Mouse (Mus musculus) forebrain, embryonic 13.5 days (tissue): ENCODE results near the gene Gm3618. TPM values are rescaled to one million over a fixed set of nuclear protein-coding genes. Genes with fewer than 3 reads are reported as not detected.
A peak's percentile ranks its signal among the peaks of the same experiment; 100 is the strongest.
"Not testable (repeated sequence)": the region's sequence is repeated elsewhere in the genome, so short reads cannot be mapped to it uniquely, and the experiment has no call there.

ENCODE experiments used
- ATAC-seq: fragments of 200-750 bp; cut with Nextera tagmentation; 2 replicates; pipeline ENCODE4 v1.8.0; 2017
- H3K27ac ChIP-seq: fragments of 300-500 bp; sonication (generic); 2 replicates; pipeline ENCODE4 v1.5.1; 2015; ENCODE audit warnings: inconsistent platforms, mild to moderate bottlenecking, moderate library complexity
- H3K27me3 ChIP-seq: fragments of 300-500 bp; sonication (generic); 2 replicates; pipeline ENCODE4 v1.6.1; 2015; ENCODE audit warnings: mild to moderate bottlenecking, inconsistent platforms
- H3K36me3 ChIP-seq: fragments of 300-500 bp; sonication (generic); 2 replicates; pipeline ENCODE4 v1.6.1; 2015; ENCODE audit warnings: mild to moderate bottlenecking, inconsistent platforms; ENCODE audit not compliant: poor library complexity, severe bottlenecking
- H3K4me1 ChIP-seq: fragments of 300-500 bp; sonication (generic); 2 replicates; pipeline ENCODE4 v1.6.1; 2015; ENCODE audit warnings: inconsistent platforms
- H3K4me2 ChIP-seq: fragments of 300-500 bp; sonication (generic); 2 replicates; pipeline ENCODE4 v1.6.1; 2015; ENCODE audit warnings: inconsistent platforms, mild to moderate bottlenecking, moderate library complexity
- H3K4me3 ChIP-seq: fragments of 300-500 bp; sonication (generic); 2 replicates; pipeline ENCODE4 v1.5.1; 2015; ENCODE audit warnings: mild to moderate bottlenecking, inconsistent platforms
- H3K9ac ChIP-seq: fragments of 300-500 bp; sonication (generic); 2 replicates; pipeline ENCODE4 v1.6.1; 2015; ENCODE audit warnings: mild to moderate bottlenecking, inconsistent platforms
- H3K9me3 ChIP-seq: fragments of 300-500 bp; sonication (generic); replicated peaks from 2 replicates; pipeline ENCODE4 v1.6.1; 2016; ENCODE audit warnings: inconsistent platforms
- WGBS: fragments of 180-500 bp; shearing (Covaris S2); methylation state at CpG from one replicate; pipeline ENCODE4 v1.1.7; 2015; 5-methylcytosine and 5-hydroxymethylcytosine counted together
- polyA plus RNA-seq: library from polyadenylated mRNA; unstranded; fragments of >200 nt; fragmentation: Nextera tagmentation; extraction: Ambion mirVana; gene quantifications from 2 replicates; pipeline ENCODE4 v1.2.1, GENCODE M21; 2015

Gm3618 gene
- not detected in 2 replicates for polyA plus RNA-seq

- not testable (repeated sequence) for H3K36me3 ChIP-seq, H3K4me2 ChIP-seq, H3K27me3 ChIP-seq, ATAC-seq, H3K27ac ChIP-seq, H3K4me1 ChIP-seq, H3K9me3 ChIP-seq, H3K9ac ChIP-seq, H3K4me3 ChIP-seq
- WGBS, result no CpG with 5 or more reads among the region's 10 CpGs
Measured at GRCm38 (mm10) chr14:6343578-6343977, at the start of gene Gm3618. Gene Gm3618 (minus strand): TSS chr14:6343678.

- not testable (repeated sequence) for H3K9me3 ChIP-seq, H3K36me3 ChIP-seq, H3K27me3 ChIP-seq, H3K4me2 ChIP-seq, H3K4me1 ChIP-seq, H3K4me3 ChIP-seq, H3K27ac ChIP-seq, ATAC-seq, H3K9ac ChIP-seq
- WGBS, result 68% methylated on average over 2 of the region's 4 CpGs
Measured at GRCm38 (mm10) chr14:6390219-6390618, 46.7 kb upstream of the Gm3618 start, which contains the start of gene Gm16440. Gene Gm16440 (minus strand): TSS chr14:6390319.

- ATAC-seq, H3K36me3 ChIP-seq, H3K27me3 ChIP-seq, H3K9me3 ChIP-seq, H3K27ac ChIP-seq, H3K4me3 ChIP-seq, H3K9ac ChIP-seq, H3K4me2 ChIP-seq, H3K4me1 ChIP-seq: not testable (repeated sequence)
- 92% methylated on average over 2 of the region's 2 CpGs for WGBS
Measured at GRCm38 (mm10) chr14:6304743-6305142, 38.7 kb downstream of the Gm3618 start, which contains the start of gene Gm21103. Gene Gm21103 (minus strand): TSS chr14:6304843.

- not testable (repeated sequence) for H3K27ac ChIP-seq, H3K36me3 ChIP-seq, H3K27me3 ChIP-seq, H3K9me3 ChIP-seq, ATAC-seq, H3K4me1 ChIP-seq
- Histone ChIP-seq H3K4me2 (peak within 1 kb of the TSS; percentile 69), H3K4me3 (peak within 1 kb of the TSS; percentile 51), H3K9ac (peak within 1 kb of the TSS; percentile 72)
- WGBS, result 2% methylated on average over 49 of the region's 57 CpGs
Measured at GRCm38 (mm10) chr14:6286931-6287715, 56.4 kb downstream of the Gm3618 start, which contains the start of gene Gm3411. Gene Gm3411 (minus strand): TSS chr14:6287250.

Other genes with a start within 250 kb of the Gm3618 start
- gene Gm8206, start 249.7 kb downstream of the Gm3618 start, polyA plus RNA-seq, result 1.3 and 1.5 TPM in 2 replicates
- 2.3 and 2.4 TPM in 2 replicates for gene Gm3468, start 235.0 kb downstream of the Gm3618 start, polyA plus RNA-seq
- not detected in 2 replicates for gene Gm3476, start 217.9 kb downstream of the Gm3618 start, polyA plus RNA-seq
- gene Gm21560, start 124.4 kb downstream of the Gm3618 start, polyA plus RNA-seq, result not detected in 2 replicates
- gene Gm3411, start 56.4 kb downstream of the Gm3618 start, polyA plus RNA-seq, result 3.4 and 4.1 TPM in 2 replicates
- not detected in 2 replicates for gene Gm21103, start 38.8 kb downstream of the Gm3618 start, polyA plus RNA-seq
- gene Gm16440, start 46.6 kb upstream of the Gm3618 start, polyA plus RNA-seq, result not detected in 2 replicates
- gene Gm3591, start 68.8 kb upstream of the Gm3618 start, polyA plus RNA-seq, result 1.9 and 2.6 TPM in 2 replicates
- not detected in 2 replicates for gene Gm3594, start 100.9 kb upstream of the Gm3618 start, polyA plus RNA-seq
- gene Gm8356, start 193.6 kb upstream of the Gm3618 start, polyA plus RNA-seq, result not detected in 2 replicates
- 0.36 TPM in 1 of 2 replicates, not detected in the other for gene Gm3629, start 246.9 kb upstream of the Gm3618 start, polyA plus RNA-seq